Mouse (Mus musculus) adrenal gland, adult 10 weeks (tissue): ENCODE results near the gene Rnf19b. TPM values are rescaled to one million over a fixed set of nuclear protein-coding genes. Genes with fewer than 3 reads are reported as not detected.

ENCODE experiments used
- polyA plus RNA-seq: library from polyadenylated mRNA; stranded (reverse); fragments of 350-450 nt; fragmentation: Illumina TruSeq; extraction: RNeasy Lipid Tissue Mini Kit (QIAGEN cat#74804); gene quantifications from one replicate; pipeline ENCODE4 v1.2.3, GENCODE M21; 2014; ENCODE audit warnings: low read depth, low replicate concordance

Rnf19b gene
- polyA plus RNA-seq = 7.5 TPM

DNA sequence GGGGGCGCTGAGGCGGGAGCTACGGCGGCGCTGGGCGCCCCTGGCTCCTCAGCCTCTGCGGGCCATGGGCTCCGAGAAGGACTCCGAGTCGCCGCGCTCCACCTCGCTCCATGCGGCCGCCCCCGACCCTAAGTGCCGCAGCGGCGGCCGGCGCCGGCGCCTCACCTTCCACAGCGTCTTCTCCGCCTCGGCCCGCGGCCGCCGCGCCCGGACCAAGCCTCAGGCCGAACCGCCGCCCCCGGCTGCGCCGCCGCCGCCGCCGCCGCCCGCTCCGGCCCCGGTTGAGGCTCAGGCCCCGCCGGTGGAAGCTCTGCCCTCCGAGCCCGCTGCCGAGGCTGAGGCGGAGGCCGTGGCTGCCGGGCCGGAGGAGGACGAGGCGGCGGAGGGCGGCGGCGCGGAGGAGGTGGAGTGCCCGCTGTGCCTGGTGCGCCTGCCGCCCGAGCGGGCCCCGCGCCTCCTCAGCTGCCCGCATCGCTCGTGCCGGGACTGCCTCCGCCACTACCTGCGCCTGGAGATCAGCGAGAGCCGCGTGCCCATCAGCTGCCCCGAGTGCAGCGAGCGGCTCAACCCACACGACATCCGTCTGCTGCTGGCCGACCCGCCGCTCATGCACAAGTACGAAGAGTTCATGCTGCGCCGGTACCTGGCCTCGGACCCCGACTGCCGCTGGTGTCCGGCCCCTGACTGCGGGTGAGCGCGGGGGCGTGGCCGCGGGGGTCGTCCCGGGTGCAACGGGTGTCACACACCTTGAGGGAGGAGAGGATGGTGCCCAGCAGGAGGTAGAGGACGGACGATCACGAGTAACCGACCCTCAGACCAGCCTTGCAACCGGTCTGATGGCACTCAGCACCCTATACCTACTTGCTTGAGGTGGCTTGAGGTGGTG lies at the start of gene Rnf19b:
Gene Rnf19b, plus strand, starts transcription at position 65 of the 886 bp plus-strand sequence.

DNA sequence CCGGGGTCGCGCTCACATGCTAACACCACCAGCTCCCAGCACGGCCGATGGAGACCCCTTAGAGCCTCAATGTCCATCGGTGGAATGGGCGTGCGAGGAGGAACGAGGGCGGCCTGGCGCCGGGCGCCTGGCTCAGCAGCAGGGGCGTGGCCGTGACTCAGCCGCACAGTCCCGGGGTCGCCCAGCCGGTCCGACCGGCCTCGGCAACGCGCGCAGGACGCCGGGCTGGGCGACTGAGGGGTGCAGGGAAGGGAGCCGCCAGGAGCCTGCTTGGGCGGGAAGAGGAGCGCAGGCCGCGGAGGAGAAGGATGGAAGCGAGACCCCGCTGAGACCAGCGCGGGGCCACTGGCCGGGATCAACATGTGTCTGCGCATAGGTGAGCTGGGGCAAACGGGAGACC lies 47.3 kb downstream of the Rnf19b start, which contains the start of gene Tmem54:
Gene Tmem54, plus strand, starts transcription at position 193 of the 400 bp plus-strand sequence.

DNA sequence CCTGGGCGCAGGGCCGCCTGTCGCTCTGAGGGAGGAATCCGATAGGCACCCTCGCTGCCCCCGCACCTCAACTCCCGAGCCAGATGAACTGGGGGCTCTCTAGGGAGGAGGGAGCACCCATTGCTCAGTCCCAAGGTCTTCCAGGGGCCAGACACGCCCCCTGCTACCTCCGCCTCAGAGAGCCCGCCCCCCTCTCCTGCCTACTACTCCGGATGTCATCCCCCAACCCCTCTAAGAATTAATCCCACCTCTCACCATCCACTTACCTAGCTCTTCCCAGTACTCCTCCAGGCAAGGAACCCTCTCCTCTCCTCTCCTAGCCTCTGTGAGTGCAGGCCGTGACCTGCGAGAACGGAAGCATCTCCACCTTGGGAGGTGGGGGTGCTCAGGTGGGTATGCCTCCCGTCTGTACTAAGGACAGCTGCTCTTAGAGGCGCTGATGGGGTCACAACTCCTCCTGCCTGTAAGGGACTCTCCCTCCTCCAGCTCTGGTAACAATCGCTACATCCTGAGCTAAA lies 63.6 kb downstream of the Rnf19b start, which contains the start of gene Hpca:
Gene Hpca, minus strand, starts transcription at position 468 of the 518 bp plus-strand sequence.

Other genes with a start within 250 kb of the Rnf19b start
- gene Trim62, start 174.7 kb upstream of the Rnf19b start, polyA plus RNA-seq = 4.0 TPM
- 1.9 TPM for gene Azin2, start 95.8 kb upstream of the Rnf19b start, polyA plus RNA-seq
- 36.0 TPM for gene Ak2, start 66.3 kb upstream of the Rnf19b start, polyA plus RNA-seq
- not detected for gene Tmem54, start 47.3 kb downstream of the Rnf19b start, polyA plus RNA-seq
- 0.76 TPM for gene Hpca, start 63.8 kb downstream of the Rnf19b start, polyA plus RNA-seq
- gene Fndc5, start 78.7 kb downstream of the Rnf19b start, polyA plus RNA-seq = 2.0 TPM
- gene S100pbp, start 131.5 kb downstream of the Rnf19b start, polyA plus RNA-seq = 55.9 TPM
- 11.2 TPM for gene Yars, start 131.5 kb downstream of the Rnf19b start, polyA plus RNA-seq
- gene C77080, start 203.1 kb downstream of the Rnf19b start, polyA plus RNA-seq = 0.76 TPM
- gene Sync, start 229.3 kb downstream of the Rnf19b start, polyA plus RNA-seq = not detected